Mouse (Mus musculus): ENCODE data around the gene D630045J12Rik. TPM values are rescaled to one million over a fixed set of nuclear protein-coding genes. Genes with fewer than 3 reads are reported as not detected.
A peak's percentile ranks its signal among the peaks of the same experiment; 100 is the strongest.

The D630045J12Rik gene
- total and polyA plus RNA-seq, 2 experiments from 2014 or later: 9.7 to 42.5 TPM

DNA sequence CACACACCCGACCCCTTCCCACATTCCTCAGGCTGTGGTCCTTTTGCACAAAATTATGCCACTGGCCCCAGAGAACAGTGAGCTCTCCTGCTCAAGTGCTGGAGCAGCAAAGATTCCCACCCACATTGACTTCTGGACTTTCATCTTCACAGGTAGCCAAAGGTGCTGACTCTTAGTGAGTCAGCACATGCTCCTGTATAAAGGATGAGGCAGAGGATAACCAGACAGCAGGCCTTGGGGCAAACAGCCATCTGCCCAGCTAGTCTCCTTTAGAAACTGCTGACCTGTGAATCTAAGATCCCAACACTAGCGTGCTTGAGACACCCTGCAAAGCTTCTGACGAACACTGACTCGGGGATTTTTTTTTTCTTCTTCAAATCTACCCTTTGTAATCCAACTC, 15.4 kb downstream of the D630045J12Rik start:
- no peaks in the 10 kb centered on the region; the same call in 1 of the 2 replicates for H3K36me3 ChIP-seq (ENCODE audit: insufficient read depth, low read length)
- 64% methylated on average over 4 of the region's 4 CpGs for WGBS
- DNase-seq (ENCODE audit: low spot score) (no peak), ATAC-seq (ENCODE audit: low FRiP score) (no peak)
- no peak overlapping the region for H3K27ac ChIP-seq (ENCODE audit: low read depth, low read length)
- H3K4me1 ChIP-seq (ENCODE audit: insufficient read depth, low read length): peaks cover 3% of the 10 kb centered on the region; the same call in 1 of the 2 replicates
- H3K4me3 ChIP-seq (ENCODE audit: low read depth, low read length): no peak overlapping the region
- H3K9ac ChIP-seq (replicated peaks; ENCODE audit: low read length, poor library complexity, severe bottlenecking): no peak overlapping the region
- H3K9me3 ChIP-seq (ENCODE audit: low read length): no peaks in the 10 kb centered on the region
- TF ChIP-seq CTCF (IDR thresholded peaks at IDR 0.05): no peak
- H3K4me2 ChIP-seq (ENCODE audit: low read depth, low read length, poor library complexity, severe bottlenecking): no peak overlapping the region
- no peaks in the 10 kb centered on the region for H3K27me3 ChIP-seq (ENCODE audit: insufficient read depth, low read length)

DNA sequence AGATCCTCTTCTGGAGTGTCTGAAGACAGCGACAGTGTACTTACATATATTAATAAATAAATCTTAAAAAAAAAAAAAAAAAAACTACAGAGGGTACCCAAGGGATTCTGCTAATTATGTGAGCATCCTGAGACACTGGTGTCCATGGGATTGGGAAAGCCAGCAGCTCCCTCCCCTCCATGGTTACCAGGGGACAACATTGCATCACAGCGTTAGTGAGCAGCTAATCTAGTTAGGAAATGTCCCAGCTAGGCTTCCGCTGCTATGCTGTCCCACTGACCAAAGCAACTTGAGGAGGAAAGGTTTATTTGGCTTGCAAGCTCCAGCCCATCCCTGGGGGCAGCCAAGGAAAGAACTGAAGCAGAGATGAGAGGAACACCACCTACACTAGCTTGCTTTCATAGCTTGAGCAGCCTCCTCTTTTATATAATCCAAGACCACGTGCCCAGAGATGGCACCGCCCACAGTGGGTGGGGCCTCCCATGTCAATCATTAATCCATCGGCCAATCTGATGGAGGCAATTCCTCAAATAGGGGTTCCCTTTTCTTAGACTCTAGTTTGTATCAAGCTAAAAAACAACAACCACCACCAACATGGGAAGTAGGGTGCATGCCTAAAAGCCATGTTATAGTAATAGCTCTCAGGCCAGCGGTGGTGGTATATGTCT, 17.7 kb downstream of the D630045J12Rik start:
- Histone ChIP-seq H3K4me2 (ENCODE audit: low read depth, low read length, poor library complexity, severe bottlenecking) (no peak overlapping the region), H3K27ac (ENCODE audit: low read depth, low read length) (no peak overlapping the region), H3K9ac (replicated peaks; ENCODE audit: low read length, poor library complexity, severe bottlenecking) (no peak overlapping the region), H3K36me3 (ENCODE audit: insufficient read depth, low read length) (no peaks in the 10 kb centered on the region; the same call in 1 of the 2 replicates), H3K9me3 (ENCODE audit: low read length) (no peaks in the 10 kb centered on the region), H3K4me1 (ENCODE audit: insufficient read depth, low read length) (peaks cover 6% of the 10 kb centered on the region; the same call in 1 of the 2 replicates), H3K27me3 (ENCODE audit: insufficient read depth, low read length) (no peaks in the 10 kb centered on the region), H3K4me3 (ENCODE audit: low read depth, low read length) (no peak overlapping the region)
- TF ChIP-seq CTCF (IDR thresholded peaks at IDR 0.05): no peak
- no peak for DNase-seq (ENCODE audit: low spot score)
- ATAC-seq (ENCODE audit: low FRiP score): no peak
- WGBS: 72% methylated on average over 7 of the region's 7 CpGs

DNA sequence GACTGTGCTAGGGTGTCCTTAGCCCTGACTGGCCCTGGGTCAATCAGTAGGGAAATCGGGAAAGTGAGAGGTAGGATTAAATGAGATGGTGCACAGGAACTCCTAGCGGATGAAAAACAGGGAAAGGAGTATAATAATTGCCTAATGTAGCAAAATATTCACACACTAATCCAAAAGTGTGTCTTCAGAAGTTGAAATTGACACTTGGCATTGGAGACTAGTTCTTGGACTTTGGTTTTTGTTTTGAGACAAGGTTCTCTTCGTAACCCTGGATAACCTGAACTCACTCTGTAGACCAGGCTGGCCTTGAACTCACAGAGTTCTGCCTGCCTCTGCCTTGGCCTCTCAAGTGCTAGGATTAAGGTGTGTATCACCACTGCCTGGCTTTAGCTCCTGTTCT, 20.0 kb downstream of the D630045J12Rik start:
- H3K36me3 ChIP-seq (ENCODE audit: insufficient read depth, low read length): no peaks in the 10 kb centered on the region; the same call in 1 of the 2 replicates
- WGBS: 96% methylated on average over 3 of the region's 3 CpGs
- no peak for TF ChIP-seq CTCF (IDR thresholded peaks at IDR 0.05)
- no peak overlapping the region for H3K27ac ChIP-seq (ENCODE audit: low read depth, low read length)
- ATAC-seq (ENCODE audit: low FRiP score) (no peak), DNase-seq (ENCODE audit: low spot score) (no peak)
- peaks cover 6% of the 10 kb centered on the region; the same call in 1 of the 2 replicates for H3K4me1 ChIP-seq (ENCODE audit: insufficient read depth, low read length)
- no peak overlapping the region for H3K4me2 ChIP-seq (ENCODE audit: low read depth, low read length, poor library complexity, severe bottlenecking)
- H3K9ac ChIP-seq (replicated peaks; ENCODE audit: low read length, poor library complexity, severe bottlenecking): no peak overlapping the region
- H3K9me3 ChIP-seq (ENCODE audit: low read length): no peaks in the 10 kb centered on the region
- H3K27me3 ChIP-seq (ENCODE audit: insufficient read depth, low read length): no peaks in the 10 kb centered on the region
- no peak overlapping the region for H3K4me3 ChIP-seq (ENCODE audit: low read depth, low read length)

DNA sequence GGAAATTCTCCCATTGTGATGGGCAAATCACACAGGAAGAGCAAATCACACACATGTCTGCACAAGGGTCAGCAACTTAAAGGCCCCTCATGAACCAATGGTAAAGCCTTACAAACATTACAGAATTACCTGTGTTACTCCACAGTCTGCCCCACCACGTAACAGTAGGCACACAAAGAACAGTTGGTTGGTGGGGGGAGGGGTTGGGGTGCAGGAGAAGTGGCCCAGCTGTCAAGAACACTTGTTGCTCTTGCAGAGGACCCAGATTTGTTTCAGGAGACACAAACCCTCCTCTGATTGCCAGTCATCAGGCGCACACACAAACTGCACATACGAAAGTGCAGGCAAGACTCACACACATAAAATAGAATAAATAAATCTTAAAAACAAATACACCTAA, 20.9 kb downstream of the D630045J12Rik start:
- Histone ChIP-seq H3K4me1 (ENCODE audit: insufficient read depth, low read length) (peaks cover 6% of the 10 kb centered on the region; the same call in 1 of the 2 replicates), H3K27me3 (ENCODE audit: insufficient read depth, low read length) (no peaks in the 10 kb centered on the region), H3K36me3 (ENCODE audit: insufficient read depth, low read length) (no peaks in the 10 kb centered on the region; the same call in 1 of the 2 replicates), H3K9me3 (ENCODE audit: low read length) (no peaks in the 10 kb centered on the region), H3K4me2 (ENCODE audit: low read depth, low read length, poor library complexity, severe bottlenecking) (no peak overlapping the region), H3K4me3 (ENCODE audit: low read depth, low read length) (no peak overlapping the region), H3K27ac (ENCODE audit: low read depth, low read length) (0 out of 2 replicates have a peak overlapping the region, but pooled peaks have one; percentile 51), H3K9ac (replicated peaks; ENCODE audit: low read length, poor library complexity, severe bottlenecking) (no peak overlapping the region)
- ATAC-seq (ENCODE audit: low FRiP score) (no peak), DNase-seq (ENCODE audit: low spot score) (no peak)
- no peak for TF ChIP-seq CTCF (IDR thresholded peaks at IDR 0.05)
- 81% methylated on average over 3 of the region's 3 CpGs for WGBS

DNA sequence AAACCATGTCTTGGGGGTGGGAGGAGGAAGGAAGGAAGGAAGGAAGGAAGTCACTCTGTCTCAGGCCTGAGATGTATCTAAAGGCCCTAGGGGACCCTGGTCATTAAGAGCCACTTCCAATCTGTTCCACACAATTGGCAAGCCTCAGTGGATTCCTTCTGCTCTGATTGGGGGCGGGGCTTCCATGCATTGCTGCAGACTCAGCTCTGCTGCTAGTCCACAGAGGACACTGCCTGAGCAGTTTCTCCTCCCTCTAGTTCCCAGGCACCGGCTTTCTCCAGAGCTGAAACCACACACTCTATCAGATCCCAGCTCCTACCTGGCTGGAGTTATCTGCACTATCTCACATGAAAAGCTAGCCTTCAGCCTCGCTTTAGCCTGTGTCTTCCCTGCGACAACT, 21.8 kb downstream of the D630045J12Rik start:
- no peak overlapping the region for H3K4me3 ChIP-seq (ENCODE audit: low read depth, low read length)
- no peaks in the 10 kb centered on the region for H3K9me3 ChIP-seq (ENCODE audit: low read length)
- no peak overlapping the region for H3K9ac ChIP-seq (replicated peaks; ENCODE audit: low read length, poor library complexity, severe bottlenecking)
- ATAC-seq (ENCODE audit: low FRiP score): 0 out of 2 replicates have a peak, but pooled peaks have one; percentile 24
- peaks cover 6% of the 10 kb centered on the region; the same call in 1 of the 2 replicates for H3K4me1 ChIP-seq (ENCODE audit: insufficient read depth, low read length)
- H3K27me3 ChIP-seq (ENCODE audit: insufficient read depth, low read length): no peaks in the 10 kb centered on the region
- H3K27ac ChIP-seq (ENCODE audit: low read depth, low read length): peak overlapping the region; percentile 51; the same call in 1 of the 2 replicates
- 66% methylated on average over 4 of the region's 4 CpGs for WGBS
- peak; percentile 52 for DNase-seq (ENCODE audit: low spot score)
- H3K4me2 ChIP-seq (ENCODE audit: low read depth, low read length, poor library complexity, severe bottlenecking): no peak overlapping the region
- no peaks in the 10 kb centered on the region; the same call in 1 of the 2 replicates for H3K36me3 ChIP-seq (ENCODE audit: insufficient read depth, low read length)
- TF ChIP-seq CTCF (IDR thresholded peaks at IDR 0.05): no peak

DNA sequence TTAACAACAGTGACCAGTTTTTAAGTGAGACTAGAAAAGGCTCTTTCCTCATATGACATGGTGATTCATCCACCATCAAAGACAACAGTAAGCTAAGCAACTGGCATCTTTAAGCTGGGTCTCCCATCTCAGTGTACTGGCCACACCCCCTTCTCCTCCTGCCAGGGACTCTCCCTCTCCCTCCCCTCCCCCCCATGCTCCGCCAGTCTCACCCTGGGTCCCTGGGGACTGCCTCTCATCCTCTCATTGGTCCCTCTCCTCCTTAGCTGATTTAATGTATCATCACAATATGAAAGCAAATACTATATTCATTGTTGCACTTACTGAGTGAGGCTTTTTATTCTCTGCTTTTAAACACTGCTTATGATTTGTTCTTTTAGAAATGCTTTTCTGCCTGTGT, 29.7 kb downstream of the D630045J12Rik start:
- 24% methylated on average over 1 of the region's 1 CpGs for WGBS
- DNase-seq (ENCODE audit: low spot score): peak; percentile 53
- H3K4me3 ChIP-seq (ENCODE audit: low read depth, low read length): no peak overlapping the region
- no peak for TF ChIP-seq CTCF (IDR thresholded peaks at IDR 0.05)
- H3K36me3 ChIP-seq (ENCODE audit: insufficient read depth, low read length): no peaks in the 10 kb centered on the region
- no peak overlapping the region for H3K4me2 ChIP-seq (ENCODE audit: low read depth, low read length, poor library complexity, severe bottlenecking)
- no peaks in the 10 kb centered on the region for H3K27me3 ChIP-seq (ENCODE audit: insufficient read depth, low read length)
- ATAC-seq (ENCODE audit: low FRiP score): no peak; the same call in 1 of the 2 replicates
- no peaks in the 10 kb centered on the region for H3K9me3 ChIP-seq (ENCODE audit: low read length)
- peak overlapping the region; percentile 67 for H3K27ac ChIP-seq (ENCODE audit: low read depth, low read length)
- peaks cover 4% of the 10 kb centered on the region; the same call in 1 of the 2 replicates for H3K4me1 ChIP-seq (ENCODE audit: insufficient read depth, low read length)
- no peak overlapping the region for H3K9ac ChIP-seq (replicated peaks; ENCODE audit: low read length, poor library complexity, severe bottlenecking)

All from midbrain, postnatal 0 days (tissue).